Mouse (Mus musculus) testis, adult 2 months (tissue): ENCODE results near the gene Ablim2.

Experiments
- CTCF ChIP-seq: fragments of 200-500 bp; IDR thresholded peaks from 2 replicates; pipeline ENCODE4 v1.5.1; 2012; ENCODE audit warnings: low read depth, mild to moderate bottlenecking, inconsistent platforms, low read length, moderate library complexity; ENCODE audit not compliant: control insufficient read depth, insufficient read depth, insufficient replicate concordance
- POLR2A ChIP-seq: fragments of 200-500 bp; IDR thresholded peaks from 2 replicates; pipeline ENCODE4 v1.6.1; 2012; ENCODE audit warnings: low read depth, mild to moderate bottlenecking, inconsistent platforms, low read length, moderate library complexity; ENCODE audit not compliant: control insufficient read depth

- TF ChIP-seq CTCF (no peak), POLR2A (no peak)
Observed at GRCm38 (mm10) chr5:35915629-35916300, 158.1 kb downstream of the Ablim2 start.
